Mouse (Mus musculus) stomach, embryonic 14.5 days (tissue): ENCODE data around the gene Fxr2. TPM values are rescaled to one million over a fixed set of nuclear protein-coding genes. Genes with fewer than 3 reads are reported as not detected.
A peak's percentile ranks its signal among the peaks of the same experiment; 100 is the strongest.
"Not testable (repeated sequence)": the region's sequence is repeated elsewhere in the genome, so short reads cannot be mapped to it uniquely, and the experiment has no call there.

ENCODE experiments used
- ATAC-seq: fragments of 200-750 bp; cut with Nextera tagmentation; 2 replicates; pipeline ENCODE4 v1.8.0; 2017; ENCODE audit warnings: low read depth, moderate TSS enrichment; ENCODE audit not compliant: insufficient number of reproducible peaks, insufficient read depth, low FRiP score
- H3K27ac ChIP-seq: fragments of 300-500 bp; sonication (generic); 2 replicates; pipeline ENCODE4 v1.5.1; 2014; ENCODE audit warnings: mild to moderate bottlenecking, low read length, moderate library complexity, mixed read lengths
- H3K27me3 ChIP-seq: fragments of 300-500 bp; sonication (generic); 2 replicates; pipeline ENCODE4 v1.6.1; 2014; ENCODE audit warnings: low read length, control low read depth, mixed read lengths; ENCODE audit not compliant: control insufficient read depth, insufficient read depth
- H3K36me3 ChIP-seq: fragments of 300-500 bp; sonication (generic); 2 replicates; pipeline ENCODE4 v1.6.1; 2014; ENCODE audit warnings: mild to moderate bottlenecking, control low read depth, low read length, moderate library complexity, mixed read lengths; ENCODE audit not compliant: control insufficient read depth, insufficient read depth
- H3K4me1 ChIP-seq: fragments of 300-500 bp; sonication (generic); 2 replicates; pipeline ENCODE4 v1.6.1; 2014; ENCODE audit warnings: low read length, control low read depth, mixed read lengths; ENCODE audit not compliant: control insufficient read depth, insufficient read depth
- H3K4me2 ChIP-seq: fragments of 300-500 bp; sonication (generic); replicated peaks from 2 replicates; pipeline ENCODE4 v1.6.1; 2014; ENCODE audit warnings: low read depth, low read length, control low read depth
- H3K4me3 ChIP-seq: fragments of 300-500 bp; sonication (generic); 2 replicates; pipeline ENCODE4 v1.5.1; 2014; ENCODE audit warnings: low read depth, low read length, control low read depth
- H3K9ac ChIP-seq: fragments of 300-500 bp; sonication (generic); replicated peaks from 2 replicates; pipeline ENCODE4 v1.6.1; 2014; ENCODE audit warnings: low read depth, mild to moderate bottlenecking, control low read depth, low read length, moderate library complexity, mixed read lengths
- H3K9me3 ChIP-seq: fragments of 300-500 bp; sonication (generic); 2 replicates; pipeline ENCODE4 v1.6.1; 2016; ENCODE audit warnings: low read depth, low read length, control low read depth; ENCODE audit not compliant: control insufficient read depth
- WGBS: fragments of 180-500 bp; shearing (Covaris S2); extraction: QIAGEN DNeasy Blood & Tissue Kit; methylation state at CpG from one replicate; pipeline ENCODE4 v1.1.7; 2014; 5-methylcytosine and 5-hydroxymethylcytosine counted together
- polyA plus RNA-seq: library from polyadenylated mRNA; unstranded; fragments of >200 nt; fragmentation: Nextera tagmentation; extraction: Ambion mirVana; gene quantifications from 2 replicates; pipeline ENCODE4 v1.2.1, GENCODE M21; 2014

Fxr2 gene
- polyA plus RNA-seq, 1 experiment from 2014 or later, result 20.9 TPM

GRCm38 (mm10) chr11:69605726-69606490, 26.9 kb upstream of the Fxr2 start, which contains the start of gene Atp1b2:
Gene Atp1b2, minus strand, starts transcription at chr11:69605942.
- WGBS, result 3% methylated on average over 32 of the region's 32 CpGs
- Histone ChIP-seq H3K4me2 (peak within 1 kb of the TSS; percentile 100), H3K4me1 (peaks cover 13% of the 10 kb centered on the region; the same call in 1 of the 2 replicates), H3K27me3 (no peaks in the 10 kb centered on the region), H3K36me3 (no peaks in the 10 kb centered on the region), H3K27ac (peak within 1 kb of the TSS; percentile 27; the same call in 1 of the 2 replicates), H3K4me3 (peak within 1 kb of the TSS; percentile 62), H3K9ac (peak within 1 kb of the TSS; percentile 48), H3K9me3 (no peaks in the 10 kb centered on the region)
- ATAC-seq, result peak; percentile 86

GRCm38 (mm10) chr11:69606491-69606795, 26.3 kb upstream of the Fxr2 start:
- Histone ChIP-seq H3K27ac (no peak overlapping the region), H3K36me3 (no peaks in the 10 kb centered on the region), H3K4me1 (peaks cover 13% of the 10 kb centered on the region; the same call in 1 of the 2 replicates), H3K9me3 (no peaks in the 10 kb centered on the region), H3K27me3 (no peaks in the 10 kb centered on the region), H3K4me3 (peak overlapping the region; percentile 62; the same call in 1 of the 2 replicates), H3K4me2 (peak overlapping the region; percentile 100), H3K9ac (no peak overlapping the region)
- 54% methylated on average over 2 of the region's 2 CpGs for WGBS
- no peak for ATAC-seq

- no peak overlapping the region for H3K4me2 ChIP-seq
- no peak for ATAC-seq
- 83% methylated on average over 2 of the region's 2 CpGs for WGBS
- H3K9ac ChIP-seq, result no peak overlapping the region
- H3K27me3 ChIP-seq, result no peaks in the 10 kb centered on the region
- H3K27ac ChIP-seq, result no peak overlapping the region
- no peaks in the 10 kb centered on the region for H3K36me3 ChIP-seq
- no peaks in the 10 kb centered on the region for H3K9me3 ChIP-seq
- peaks cover 9% of the 10 kb centered on the region; the same call in 1 of the 2 replicates for H3K4me1 ChIP-seq
- no peak overlapping the region for H3K4me3 ChIP-seq
Measured at GRCm38 (mm10) chr11:69606832-69607231, 26.0 kb upstream of the Fxr2 start.

- Histone ChIP-seq H3K9me3 (no peaks in the 10 kb centered on the region), H3K27me3 (no peaks in the 10 kb centered on the region), H3K4me3 (no peak overlapping the region), H3K27ac (no peak overlapping the region), H3K36me3 (no peaks in the 10 kb centered on the region), H3K9ac (no peak overlapping the region), H3K4me1 (0 out of 2 replicates have a peak, but pooled peaks cover 5% of the 10 kb centered on the region), H3K4me2 (no peak overlapping the region)
- 93% methylated on average over 3 of the region's 3 CpGs for WGBS
- no peak for ATAC-seq
Measured at GRCm38 (mm10) chr11:69608525-69608924, 24.3 kb upstream of the Fxr2 start.

- H3K9me3 ChIP-seq, result no peaks in the 10 kb centered on the region
- H3K27ac ChIP-seq, result no peak overlapping the region
- H3K36me3 ChIP-seq, result no peaks in the 10 kb centered on the region
- no peak overlapping the region for H3K4me2 ChIP-seq
- H3K4me3 ChIP-seq, result no peak overlapping the region
- no peak for ATAC-seq
- H3K4me1 ChIP-seq, result 0 out of 2 replicates have a peak, but pooled peaks cover 3% of the 10 kb centered on the region
- 60% methylated on average over 7 of the region's 7 CpGs for WGBS
- H3K9ac ChIP-seq, result no peak overlapping the region
- H3K27me3 ChIP-seq, result no peaks in the 10 kb centered on the region
Measured at GRCm38 (mm10) chr11:69609416-69609815, 23.4 kb upstream of the Fxr2 start.

GRCm38 (mm10) chr11:69610899-69611298, 21.9 kb upstream of the Fxr2 start:
- Histone ChIP-seq H3K4me2 (no peak overlapping the region), H3K9me3 (no peaks in the 10 kb centered on the region), H3K4me3 (no peak overlapping the region), H3K27ac (no peak overlapping the region), H3K9ac (no peak overlapping the region), H3K36me3 (no peaks in the 10 kb centered on the region), H3K4me1 (no peaks in the 10 kb centered on the region), H3K27me3 (no peaks in the 10 kb centered on the region)
- WGBS, result 50% methylated on average over 4 of the region's 4 CpGs
- no peak for ATAC-seq

- no peaks in the 10 kb centered on the region for H3K9me3 ChIP-seq
- no peaks in the 10 kb centered on the region for H3K4me1 ChIP-seq
- no peaks in the 10 kb centered on the region for H3K36me3 ChIP-seq
- H3K27ac ChIP-seq, result no peak overlapping the region
- no peak overlapping the region for H3K4me3 ChIP-seq
- ATAC-seq, result peak; percentile 67; the same call in 1 of the 2 replicates
- H3K9ac ChIP-seq, result no peak overlapping the region
- H3K27me3 ChIP-seq, result no peaks in the 10 kb centered on the region
- no peak overlapping the region; the same call in 1 of the 2 replicates for H3K4me2 ChIP-seq
- 12% methylated on average over 18 of the region's 19 CpGs for WGBS
Measured at GRCm38 (mm10) chr11:69613553-69614256, 19.1 kb upstream of the Fxr2 start.

- H3K4me1 ChIP-seq, H3K4me2 ChIP-seq, H3K27me3 ChIP-seq, ATAC-seq, H3K4me3 ChIP-seq, H3K9ac ChIP-seq, H3K27ac ChIP-seq, H3K36me3 ChIP-seq, H3K9me3 ChIP-seq: not testable (repeated sequence)
- WGBS, result 52% methylated on average over 11 of the region's 11 CpGs
Measured at GRCm38 (mm10) chr11:69614257-69614588, 18.6 kb upstream of the Fxr2 start.
